Mouse (Mus musculus) embryonic facial prominence, embryonic 14.5 days (tissue): ENCODE measurements around the gene Gm4553. TPM values are rescaled to one million over a fixed set of nuclear protein-coding genes. Genes with fewer than 3 reads are reported as not detected.
"Not testable (repeated sequence)": the region's sequence is repeated elsewhere in the genome, so short reads cannot be mapped to it uniquely, and the experiment has no call there.

ENCODE experiments used
- ATAC-seq: fragments of 200-750 bp; cut with Nextera tagmentation; 2 replicates; pipeline ENCODE4 v1.8.0; 2017; ENCODE audit warnings: low read depth, moderate number of reproducible peaks, moderate TSS enrichment
- DNase-seq: peaks from one replicate; pipeline ENCODE4 v3.0.0-alpha.2; 2015; ENCODE audit warnings: low spot score
- H3K27ac ChIP-seq: fragments of 300-500 bp; sonication (generic); replicated peaks from 2 replicates; pipeline ENCODE4 v1.5.1; 2014; ENCODE audit warnings: low read depth, mild to moderate bottlenecking, low read length, moderate library complexity
- H3K27me3 ChIP-seq: fragments of 300-500 bp; sonication (generic); replicated peaks from 2 replicates; pipeline ENCODE4 v1.6.1; 2014; ENCODE audit warnings: low read length; ENCODE audit not compliant: control insufficient read depth, insufficient read depth
- H3K36me3 ChIP-seq: fragments of 300-500 bp; sonication (generic); 2 replicates; pipeline ENCODE4 v1.6.1; 2014; ENCODE audit warnings: low read length, mixed read lengths; ENCODE audit not compliant: control insufficient read depth, insufficient read depth
- H3K4me1 ChIP-seq: fragments of 300-500 bp; sonication (generic); 2 replicates; pipeline ENCODE4 v1.6.1; 2014; ENCODE audit warnings: antibody characterized with exemption, low read length; ENCODE audit not compliant: control insufficient read depth, insufficient read depth
- H3K4me2 ChIP-seq: fragments of 300-500 bp; sonication (generic); 2 replicates; pipeline ENCODE4 v1.6.1; 2014; ENCODE audit warnings: low read depth, mild to moderate bottlenecking, low read length, moderate library complexity, mixed read lengths
- H3K4me3 ChIP-seq: fragments of 300-500 bp; sonication (generic); 2 replicates; pipeline ENCODE4 v1.5.1; 2014; ENCODE audit warnings: low read depth, mild to moderate bottlenecking, low read length
- H3K9ac ChIP-seq: fragments of 300-500 bp; sonication (generic); 2 replicates; pipeline ENCODE4 v1.6.1; 2014; ENCODE audit warnings: low read depth, mild to moderate bottlenecking, low read length, moderate library complexity, mixed read lengths
- H3K9me3 ChIP-seq: fragments of 300-500 bp; sonication (generic); 2 replicates; pipeline ENCODE4 v1.6.1; 2016; ENCODE audit warnings: low read length; ENCODE audit not compliant: control insufficient read depth
- WGBS: fragments of 180-500 bp; shearing (Covaris S2); extraction: QIAGEN DNeasy Blood & Tissue Kit; methylation state at CpG from one replicate; pipeline ENCODE4 v1.1.7; 2014; 5-methylcytosine and 5-hydroxymethylcytosine counted together
- polyA plus RNA-seq: library from polyadenylated mRNA; unstranded; fragments of >200 nt; fragmentation: Nextera tagmentation; extraction: Ambion mirVana; gene quantifications from 2 replicates; pipeline ENCODE4 v1.2.1, GENCODE M21; 2014

Gm4553 gene
- polyA plus RNA-seq, 1 experiment from 2014 or later, result not detected

DNA sequence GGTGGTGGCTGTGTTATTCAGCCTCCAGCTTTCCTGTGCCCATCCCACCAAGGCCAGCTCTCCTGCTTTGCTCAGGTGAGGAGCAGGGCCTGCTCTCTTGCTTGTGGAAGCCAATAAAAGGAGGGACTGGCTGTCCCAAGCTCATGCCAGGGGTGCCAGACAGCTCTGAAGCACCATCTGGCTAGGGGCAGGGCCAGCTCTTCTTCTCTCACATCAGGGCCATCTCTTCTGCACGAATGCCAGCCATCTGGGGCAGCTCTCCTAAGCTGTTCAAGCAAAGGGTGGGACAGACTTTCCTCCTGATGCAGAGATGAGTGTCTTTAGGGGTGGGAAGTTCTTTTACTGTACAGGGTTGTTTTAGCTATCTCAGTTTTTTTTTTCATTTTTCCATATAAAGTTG, 15.5 kb upstream of the Gm4553 start:
- no peak overlapping the region for H3K4me2 ChIP-seq
- no peak overlapping the region for H3K9ac ChIP-seq
- no peaks in the 10 kb centered on the region for H3K27me3 ChIP-seq
- WGBS, result 62% methylated on average over 1 of the region's 1 CpGs
- DNase-seq, result no peak
- H3K4me1 ChIP-seq, result no peaks in the 10 kb centered on the region
- no peaks in the 10 kb centered on the region for H3K9me3 ChIP-seq
- H3K4me3 ChIP-seq, result no peak overlapping the region
- ATAC-seq, result no peak
- no peaks in the 10 kb centered on the region for H3K36me3 ChIP-seq
- H3K27ac ChIP-seq, result no peak overlapping the region

- WGBS, result 87% methylated on average over 1 of the region's 1 CpGs
- no peak for ATAC-seq
- H3K4me2 ChIP-seq, result no peak overlapping the region
These were observed 13.1 kb upstream of the Gm4553 start for GRCm38 (mm10) chr7:142178685-142179084.

DNA sequence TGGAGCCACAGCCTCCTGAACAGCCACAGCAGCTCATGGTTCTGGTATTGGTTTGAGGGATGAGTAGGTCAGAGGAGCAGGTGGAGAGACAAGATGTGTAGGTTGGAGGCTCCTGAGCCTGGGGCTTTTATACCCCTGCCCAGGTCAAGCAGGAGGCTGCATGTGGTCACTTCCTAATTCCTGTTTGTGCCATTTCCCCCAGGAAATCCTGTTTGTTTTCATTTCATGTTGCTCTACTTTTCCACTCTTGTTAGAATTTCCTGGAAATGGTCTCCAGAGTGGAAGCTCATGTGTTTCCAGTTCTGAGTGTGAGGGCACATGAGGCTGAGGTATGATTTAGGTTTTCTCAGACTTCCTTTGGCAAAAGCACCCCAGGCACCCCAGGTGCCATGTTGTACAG, 10.4 kb upstream of the Gm4553 start, which contains the start of gene Krtap5-2:
Krtap5-2 (minus strand) TSS at position 101 of the 400 bp plus-strand sequence.
- not testable (repeated sequence) for ATAC-seq, H3K9me3 ChIP-seq, H3K4me3 ChIP-seq, DNase-seq, H3K27ac ChIP-seq, H3K36me3 ChIP-seq, H3K27me3 ChIP-seq, H3K4me2 ChIP-seq, H3K9ac ChIP-seq, H3K4me1 ChIP-seq

More at GRCm38 (mm10) chr7:142178685-142179084, 13.1 kb upstream of the Gm4553 start:
- no peaks in the 10 kb centered on the region for H3K36me3 ChIP-seq
- no peaks in the 10 kb centered on the region for H3K27me3 ChIP-seq
- no peak overlapping the region for H3K27ac ChIP-seq
- no peak for DNase-seq
- H3K4me1 ChIP-seq, result no peaks in the 10 kb centered on the region
- no peaks in the 10 kb centered on the region for H3K9me3 ChIP-seq
- no peak overlapping the region for H3K4me3 ChIP-seq
- no peak overlapping the region for H3K9ac ChIP-seq

- Histone ChIP-seq H3K9me3 (no peaks in the 10 kb centered on the region), H3K36me3 (no peaks in the 10 kb centered on the region), H3K4me2 (no peak overlapping the region), H3K27me3 (no peaks in the 10 kb centered on the region), H3K27ac (no peak overlapping the region), H3K9ac (no peak overlapping the region), H3K4me1 (no peaks in the 10 kb centered on the region), H3K4me3 (no peak overlapping the region)
- no peak for ATAC-seq
- peak; percentile 20 for DNase-seq
- WGBS, result 47% methylated on average over 3 of the region's 3 CpGs
These were observed 4.3 kb upstream of the Gm4553 start for GRCm38 (mm10) chr7:142169836-142170235.

- Histone ChIP-seq H3K9me3 (no peaks in the 10 kb centered on the region), H3K36me3 (no peaks in the 10 kb centered on the region), H3K4me2 (no peak overlapping the region), H3K27ac (no peak overlapping the region), H3K4me3 (no peak overlapping the region), H3K9ac (no peak overlapping the region), H3K27me3 (no peaks in the 10 kb centered on the region), H3K4me1 (no peaks in the 10 kb centered on the region)
- ATAC-seq, result no peak
- WGBS, result 93% methylated on average over 3 of the region's 3 CpGs
- DNase-seq, result no peak
These were observed 6.2 kb downstream of the Gm4553 start for GRCm38 (mm10) chr7:142159366-142159765.

DNA sequence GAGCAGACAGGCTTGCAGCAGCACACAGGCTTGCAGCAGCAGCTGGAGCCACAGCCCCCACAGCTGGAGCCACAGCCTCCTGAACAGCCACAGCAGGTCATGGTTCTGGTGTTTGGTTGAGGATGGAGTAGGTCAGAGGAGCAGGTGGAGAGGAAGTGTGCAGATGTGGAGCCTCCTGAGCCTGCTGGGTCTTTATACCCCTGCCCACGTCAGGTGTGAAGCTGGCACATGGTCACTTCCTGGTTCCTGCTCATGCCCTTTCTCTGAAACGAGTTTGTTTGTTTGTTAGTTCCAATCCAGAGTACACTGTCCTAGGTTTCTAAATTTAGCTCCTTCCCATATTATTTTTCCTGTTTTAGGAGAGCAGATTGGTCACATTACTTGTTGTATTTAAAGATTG, 8.5 kb downstream of the Gm4553 start, which contains the start of gene Gm29735:
Gm29735 (minus strand) TSS at position 101 of the 400 bp plus-strand sequence.
- H3K27me3 ChIP-seq, DNase-seq: not testable (repeated sequence)
- 40% methylated on average over 2 of the region's 2 CpGs for WGBS

DNA sequence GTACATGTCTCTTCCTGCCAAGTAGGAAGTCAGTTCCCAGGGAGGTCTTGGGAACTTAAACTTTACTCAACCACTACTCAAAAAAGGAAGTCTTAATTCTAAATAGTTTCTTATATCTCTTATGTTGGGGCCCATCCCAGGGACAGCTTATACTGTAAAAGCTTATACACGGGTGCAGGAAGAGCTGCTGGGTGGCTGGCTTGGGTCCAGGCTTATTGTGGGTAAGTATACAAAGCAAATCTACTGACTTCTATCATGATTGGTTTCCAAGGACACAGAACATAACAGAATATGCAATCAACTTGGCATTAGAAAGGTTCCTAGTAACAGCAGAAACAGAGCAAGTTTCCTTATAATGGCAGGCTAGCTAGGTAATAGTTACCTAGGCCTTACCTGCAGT, 10.2 kb downstream of the Gm4553 start:
- H3K27ac ChIP-seq, result no peak overlapping the region
- no peak overlapping the region for H3K4me2 ChIP-seq
- H3K36me3 ChIP-seq, result no peaks in the 10 kb centered on the region
- H3K4me3 ChIP-seq, result no peak overlapping the region
- no peak for ATAC-seq
- no peaks in the 10 kb centered on the region for H3K27me3 ChIP-seq
- H3K9me3 ChIP-seq, result no peaks in the 10 kb centered on the region
- DNase-seq, result no peak
- H3K9ac ChIP-seq, result no peak overlapping the region
- no peaks in the 10 kb centered on the region for H3K4me1 ChIP-seq
- WGBS, result 52% methylated on average over 1 of the region's 1 CpGs

More for the DNA sequence above, 8.5 kb downstream of the Gm4553 start, which contains the start of gene Gm29735:
- H3K36me3 ChIP-seq, H3K27ac ChIP-seq, H3K4me3 ChIP-seq, H3K9ac ChIP-seq, H3K9me3 ChIP-seq, H3K4me2 ChIP-seq, ATAC-seq, H3K4me1 ChIP-seq: not testable (repeated sequence)

DNA sequence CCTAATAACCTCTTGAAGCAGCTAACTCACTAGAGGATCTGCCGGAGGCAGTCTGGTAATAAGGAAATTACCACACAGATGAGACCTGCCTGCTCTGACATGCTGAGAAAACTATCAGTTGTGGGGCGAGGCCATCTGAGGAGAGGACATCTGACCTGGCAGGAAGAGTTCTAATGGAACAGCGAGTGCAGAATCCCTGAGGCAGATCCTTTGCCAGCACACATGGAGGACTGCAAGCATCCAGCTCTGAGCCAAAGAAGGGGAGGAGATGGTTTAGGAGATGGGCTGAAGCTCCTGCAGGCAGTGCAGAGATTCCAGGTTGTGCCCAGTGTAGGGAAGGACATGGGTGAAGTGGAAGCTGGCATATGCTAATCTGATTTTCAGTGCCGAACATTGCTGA, 13.3 kb downstream of the Gm4553 start:
- WGBS, result 72% methylated on average over 4 of the region's 4 CpGs

DNA sequence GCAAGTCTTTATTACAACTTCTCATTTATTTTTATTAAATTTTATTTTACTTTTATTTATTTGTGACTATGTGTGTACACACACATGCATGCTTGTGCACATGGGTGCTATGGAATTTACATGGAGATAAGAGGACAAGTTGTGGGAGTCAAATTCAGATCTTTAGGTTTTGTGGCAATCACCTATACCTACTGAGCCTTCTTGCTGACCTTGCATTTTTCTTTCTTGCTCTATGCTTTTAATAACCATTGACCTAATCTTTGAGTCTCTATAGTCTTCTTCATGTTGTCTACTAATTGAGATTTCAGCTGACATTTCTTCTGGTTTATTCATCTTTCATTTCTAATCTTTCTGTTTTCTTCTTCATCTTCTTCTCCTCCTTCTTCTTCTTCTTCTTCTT, 16.9 kb downstream of the Gm4553 start:
- DNase-seq (no peak), ATAC-seq (no peak)
- Histone ChIP-seq H3K4me2 (no peak overlapping the region), H3K27me3 (no peaks in the 10 kb centered on the region), H3K27ac (no peak overlapping the region), H3K9ac (no peak overlapping the region), H3K9me3 (no peaks in the 10 kb centered on the region), H3K4me3 (no peak overlapping the region), H3K4me1 (no peaks in the 10 kb centered on the region), H3K36me3 (no peaks in the 10 kb centered on the region)

More for the DNA sequence above, 13.3 kb downstream of the Gm4553 start:
- H3K4me3 ChIP-seq, result no peak overlapping the region
- H3K36me3 ChIP-seq, result no peaks in the 10 kb centered on the region
- H3K27ac ChIP-seq, result no peak overlapping the region
- ATAC-seq (no peak), DNase-seq (no peak)
- H3K4me1 ChIP-seq, result no peaks in the 10 kb centered on the region
- no peaks in the 10 kb centered on the region for H3K27me3 ChIP-seq
- H3K4me2 ChIP-seq, result no peak overlapping the region
- H3K9me3 ChIP-seq, result no peaks in the 10 kb centered on the region
- H3K9ac ChIP-seq, result no peak overlapping the region
